Mouse (Mus musculus): ENCODE measurements around the gene Syt8. TPM values are rescaled to one million over a fixed set of nuclear protein-coding genes. Genes with fewer than 3 reads are reported as not detected.

Syt8 gene
- polyA plus RNA-seq, 1 experiment from 2014 or later, result 3.8 TPM

DNA sequence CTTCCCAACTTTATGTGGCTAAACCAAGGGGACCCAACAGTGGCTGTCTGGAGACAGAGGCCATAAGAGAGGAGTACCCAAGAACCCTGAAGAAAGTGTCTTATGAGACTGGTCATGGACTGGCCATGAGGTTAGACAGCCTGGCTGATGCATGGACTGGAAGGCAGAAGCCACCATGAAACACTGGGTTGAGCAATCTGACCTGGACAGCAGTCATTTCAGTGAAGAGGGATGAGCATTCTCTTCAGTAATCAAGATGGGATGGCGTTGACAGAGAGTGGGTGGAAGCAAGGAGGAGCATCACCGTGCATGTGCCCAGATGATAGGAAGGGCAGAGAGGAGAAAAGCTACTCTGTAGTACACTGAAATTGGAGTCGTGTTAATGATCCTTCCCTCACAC is 43.5 kb upstream of the Syt8 start:
- H3K9me3 ChIP-seq (ENCODE audit: control insufficient read depth, low read length), result no peaks in the 10 kb centered on the region
- no peaks in the 10 kb centered on the region for H3K36me3 ChIP-seq (ENCODE audit: control insufficient read depth, insufficient read depth, low read length)
- H3K27ac ChIP-seq (ENCODE audit: low read depth), result no peak overlapping the region
- no peaks in the 10 kb centered on the region for H3K27me3 ChIP-seq (replicated peaks; ENCODE audit: control insufficient read depth, insufficient read depth, low read length)
- no peak overlapping the region for H3K4me2 ChIP-seq (ENCODE audit: low read length)
- no peak for ATAC-seq (replicated peaks; ENCODE audit: low FRiP score, low TSS enrichment, low read depth)
- 79% methylated on average over 3 of the region's 3 CpGs for WGBS
- no peak overlapping the region for H3K4me3 ChIP-seq (ENCODE audit: low read depth, low read length)
- no peak for DNase-seq (ENCODE audit: low spot score)
- peaks cover 10% of the 10 kb centered on the region for H3K4me1 ChIP-seq (replicated peaks; ENCODE audit: control insufficient read depth, insufficient read depth, low read length)
- no peak overlapping the region for H3K9ac ChIP-seq (ENCODE audit: low read length)

GRCm38 (mm10) chr7:142391609-142392008 is 43.0 kb upstream of the Syt8 start:
- H3K4me2 ChIP-seq (ENCODE audit: low read length), result no peak overlapping the region
- no peaks in the 10 kb centered on the region for H3K27me3 ChIP-seq (replicated peaks; ENCODE audit: control insufficient read depth, insufficient read depth, low read length)
- H3K27ac ChIP-seq (ENCODE audit: low read depth), result no peak overlapping the region
- H3K9me3 ChIP-seq (ENCODE audit: control insufficient read depth, low read length), result no peaks in the 10 kb centered on the region
- peaks cover 6% of the 10 kb centered on the region for H3K4me1 ChIP-seq (replicated peaks; ENCODE audit: control insufficient read depth, insufficient read depth, low read length)
- DNase-seq (ENCODE audit: low spot score) (no peak), ATAC-seq (replicated peaks; ENCODE audit: low FRiP score, low TSS enrichment, low read depth) (no peak)
- no peak overlapping the region for H3K9ac ChIP-seq (ENCODE audit: low read length)
- WGBS, result 62% methylated on average over 4 of the region's 4 CpGs
- no peak overlapping the region for H3K4me3 ChIP-seq (ENCODE audit: low read depth, low read length)
- no peaks in the 10 kb centered on the region for H3K36me3 ChIP-seq (ENCODE audit: control insufficient read depth, insufficient read depth, low read length)

- DNase-seq (ENCODE audit: low spot score) (no peak), ATAC-seq (replicated peaks; ENCODE audit: low FRiP score, low TSS enrichment, low read depth) (no peak)
- Histone ChIP-seq H3K9me3 (ENCODE audit: control insufficient read depth, low read length) (no peaks in the 10 kb centered on the region), H3K27me3 (replicated peaks; ENCODE audit: control insufficient read depth, insufficient read depth, low read length) (no peaks in the 10 kb centered on the region), H3K4me2 (ENCODE audit: low read length) (no peak overlapping the region), H3K9ac (ENCODE audit: low read length) (no peak overlapping the region), H3K4me1 (replicated peaks; ENCODE audit: control insufficient read depth, insufficient read depth, low read length) (no peaks in the 10 kb centered on the region), H3K4me3 (ENCODE audit: low read depth, low read length) (no peak overlapping the region), H3K27ac (ENCODE audit: low read depth) (no peak overlapping the region), H3K36me3 (ENCODE audit: control insufficient read depth, insufficient read depth, low read length) (no peaks in the 10 kb centered on the region)
- WGBS, result 33% methylated on average over 4 of the region's 4 CpGs
Observed at GRCm38 (mm10) chr7:142393191-142393590, 41.5 kb upstream of the Syt8 start.

GRCm38 (mm10) chr7:142394261-142395190 is 40.1 kb upstream of the Syt8 start:
- no peak for DNase-seq (ENCODE audit: low spot score)
- ATAC-seq (replicated peaks; ENCODE audit: low FRiP score, low TSS enrichment, low read depth), result no peak
- Histone ChIP-seq H3K9ac (ENCODE audit: low read length) (no peak overlapping the region), H3K4me1 (replicated peaks; ENCODE audit: control insufficient read depth, insufficient read depth, low read length) (no peaks in the 10 kb centered on the region), H3K4me2 (ENCODE audit: low read length) (no peak overlapping the region), H3K9me3 (ENCODE audit: control insufficient read depth, low read length) (no peaks in the 10 kb centered on the region), H3K27ac (ENCODE audit: low read depth) (no peak overlapping the region), H3K36me3 (ENCODE audit: control insufficient read depth, insufficient read depth, low read length) (no peaks in the 10 kb centered on the region), H3K27me3 (replicated peaks; ENCODE audit: control insufficient read depth, insufficient read depth, low read length) (no peaks in the 10 kb centered on the region), H3K4me3 (ENCODE audit: low read depth, low read length) (no peak overlapping the region)
- WGBS, result 74% methylated on average over 6 of the region's 6 CpGs

GRCm38 (mm10) chr7:142395472-142395871 is 39.2 kb upstream of the Syt8 start:
- no peak overlapping the region for H3K4me3 ChIP-seq (ENCODE audit: low read depth, low read length)
- WGBS, result 87% methylated on average over 4 of the region's 4 CpGs
- no peaks in the 10 kb centered on the region for H3K9me3 ChIP-seq (ENCODE audit: control insufficient read depth, low read length)
- DNase-seq (ENCODE audit: low spot score) (no peak), ATAC-seq (replicated peaks; ENCODE audit: low FRiP score, low TSS enrichment, low read depth) (no peak)
- no peaks in the 10 kb centered on the region for H3K4me1 ChIP-seq (replicated peaks; ENCODE audit: control insufficient read depth, insufficient read depth, low read length)
- no peak overlapping the region for H3K9ac ChIP-seq (ENCODE audit: low read length)
- H3K27ac ChIP-seq (ENCODE audit: low read depth), result no peak overlapping the region
- H3K36me3 ChIP-seq (ENCODE audit: control insufficient read depth, insufficient read depth, low read length), result no peaks in the 10 kb centered on the region
- H3K4me2 ChIP-seq (ENCODE audit: low read length), result no peak overlapping the region
- no peaks in the 10 kb centered on the region for H3K27me3 ChIP-seq (replicated peaks; ENCODE audit: control insufficient read depth, insufficient read depth, low read length)

- Histone ChIP-seq H3K4me3 (ENCODE audit: low read depth, low read length) (no peak overlapping the region), H3K4me1 (replicated peaks; ENCODE audit: control insufficient read depth, insufficient read depth, low read length) (no peaks in the 10 kb centered on the region), H3K9ac (ENCODE audit: low read length) (no peak overlapping the region), H3K27me3 (replicated peaks; ENCODE audit: control insufficient read depth, insufficient read depth, low read length) (no peaks in the 10 kb centered on the region), H3K27ac (ENCODE audit: low read depth) (no peak overlapping the region), H3K9me3 (ENCODE audit: control insufficient read depth, low read length) (no peaks in the 10 kb centered on the region), H3K36me3 (ENCODE audit: control insufficient read depth, insufficient read depth, low read length) (no peaks in the 10 kb centered on the region), H3K4me2 (ENCODE audit: low read length) (no peak overlapping the region)
- ATAC-seq (replicated peaks; ENCODE audit: low FRiP score, low TSS enrichment, low read depth), result no peak
- DNase-seq (ENCODE audit: low spot score), result no peak
- WGBS, result 100% methylated on average over 1 of the region's 1 CpGs
Observed at GRCm38 (mm10) chr7:142396611-142397010, 38.0 kb upstream of the Syt8 start.

DNA sequence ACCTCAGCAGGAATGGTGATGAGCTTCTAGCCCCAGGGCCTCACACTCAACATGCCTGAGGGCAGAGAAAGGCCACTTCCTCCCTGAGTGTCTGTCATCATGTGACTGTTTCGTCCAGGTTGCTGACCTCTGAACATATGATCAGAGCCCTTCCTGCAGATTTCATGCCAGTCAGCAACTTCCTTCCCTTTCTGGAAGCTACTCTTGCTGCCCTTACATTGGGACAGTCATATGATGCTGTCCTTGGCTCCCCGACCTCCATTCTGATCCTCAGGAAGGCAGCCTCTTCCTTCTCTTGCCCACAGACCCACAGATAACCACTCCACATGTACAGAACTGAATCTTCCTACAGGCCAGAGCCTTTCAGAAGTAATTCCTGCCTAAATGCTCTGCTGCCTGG is 36.6 kb upstream of the Syt8 start:
- H3K9ac ChIP-seq (ENCODE audit: low read length), result no peak overlapping the region
- H3K27me3 ChIP-seq (replicated peaks; ENCODE audit: control insufficient read depth, insufficient read depth, low read length), result no peaks in the 10 kb centered on the region
- H3K9me3 ChIP-seq (ENCODE audit: control insufficient read depth, low read length), result no peaks in the 10 kb centered on the region
- no peak overlapping the region for H3K4me3 ChIP-seq (ENCODE audit: low read depth, low read length)
- ATAC-seq (replicated peaks; ENCODE audit: low FRiP score, low TSS enrichment, low read depth), result no peak
- H3K27ac ChIP-seq (ENCODE audit: low read depth), result no peak overlapping the region
- 71% methylated on average over 2 of the region's 2 CpGs for WGBS
- H3K4me2 ChIP-seq (ENCODE audit: low read length), result no peak overlapping the region
- no peaks in the 10 kb centered on the region for H3K36me3 ChIP-seq (ENCODE audit: control insufficient read depth, insufficient read depth, low read length)
- no peaks in the 10 kb centered on the region for H3K4me1 ChIP-seq (replicated peaks; ENCODE audit: control insufficient read depth, insufficient read depth, low read length)
- DNase-seq (ENCODE audit: low spot score), result no peak

DNA sequence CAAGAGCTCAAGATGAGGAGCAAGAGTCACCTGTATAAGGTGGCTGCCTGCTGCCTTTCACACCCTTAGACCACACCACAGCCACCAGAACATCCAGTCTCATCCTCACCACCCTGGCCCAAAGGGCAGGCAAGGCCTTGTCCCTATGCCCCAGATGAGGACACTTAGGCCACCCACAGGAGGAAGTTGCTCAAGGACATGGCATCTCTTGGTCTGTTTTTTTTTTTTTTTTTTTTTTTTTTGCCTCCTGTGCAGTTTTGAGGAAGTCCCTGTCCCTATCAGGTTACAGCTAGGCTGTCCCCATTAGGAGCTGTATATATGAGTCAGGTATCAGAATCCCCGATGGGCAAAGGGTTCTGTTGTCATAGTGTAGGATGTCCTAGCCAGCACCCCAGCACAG is 35.4 kb upstream of the Syt8 start:
- Histone ChIP-seq H3K4me1 (replicated peaks; ENCODE audit: control insufficient read depth, insufficient read depth, low read length) (no peaks in the 10 kb centered on the region), H3K4me2 (ENCODE audit: low read length) (no peak overlapping the region), H3K9me3 (ENCODE audit: control insufficient read depth, low read length) (no peaks in the 10 kb centered on the region), H3K4me3 (ENCODE audit: low read depth, low read length) (no peak overlapping the region), H3K27me3 (replicated peaks; ENCODE audit: control insufficient read depth, insufficient read depth, low read length) (no peaks in the 10 kb centered on the region), H3K27ac (ENCODE audit: low read depth) (no peak overlapping the region), H3K9ac (ENCODE audit: low read length) (no peak overlapping the region), H3K36me3 (ENCODE audit: control insufficient read depth, insufficient read depth, low read length) (no peaks in the 10 kb centered on the region)
- ATAC-seq (replicated peaks; ENCODE audit: low FRiP score, low TSS enrichment, low read depth), result no peak
- no peak for DNase-seq (ENCODE audit: low spot score)
- WGBS, result 78% methylated on average over 1 of the region's 1 CpGs
